Mouse (Mus musculus): Measurements from ENCODE around the gene Fam129b. TPM values are rescaled to one million over a fixed set of nuclear protein-coding genes. Genes with fewer than 3 reads are reported as not detected.

Fam129b gene
- total and polyA plus RNA-seq, 3 experiments: 0.26 to 0.55 (median 0.50) TPM

DNA sequence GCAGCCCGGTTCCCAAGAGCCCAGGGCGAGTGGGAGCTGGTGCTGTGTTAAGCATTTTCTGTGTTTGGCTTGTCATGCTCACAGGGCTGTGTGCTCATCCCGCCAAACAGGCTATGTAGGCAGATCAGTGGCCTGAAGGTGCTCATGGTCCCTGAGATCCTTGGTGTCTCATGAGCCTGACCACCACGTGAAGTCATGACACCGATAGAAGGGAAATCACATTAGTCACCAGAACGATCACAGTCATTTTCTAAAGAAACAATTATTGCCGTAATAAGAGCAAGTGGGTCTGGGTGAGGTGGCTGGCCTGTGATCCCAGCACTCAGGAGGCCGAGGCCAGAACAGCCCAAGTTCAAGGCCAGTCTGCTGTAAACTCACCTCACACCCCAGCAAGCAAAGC lies 31.5 kb downstream of the Fam129b start:
- no peak overlapping the region for H3K4me2 ChIP-seq (ENCODE audit: insufficient read depth, low read depth, poor library complexity, severe bottlenecking)
- no peak overlapping the region for H3K27ac ChIP-seq (ENCODE audit: insufficient read depth, low read depth)
- no peak for DNase-seq (ENCODE audit: extremely low read depth)
- no peak overlapping the region for H3K4me3 ChIP-seq (replicated peaks in 1 of 3; ENCODE audit: low read depth in 2 of 3, low read length in 2 of 3, poor library complexity in 1 of 3)
- no peak for TF ChIP-seq ZMIZ1 (IDR thresholded peaks at IDR 0.05; ENCODE audit: low read depth, low read length)
- TF ChIP-seq UBTF (IDR thresholded peaks at IDR 0.05; ENCODE audit: low read depth, low read length): no peak
- no peak for TF ChIP-seq E2F4 (IDR thresholded peaks at IDR 0.05; ENCODE audit: insufficient replicate concordance, low read depth, low read length)
- TF ChIP-seq POLR2AphosphoS2 (IDR thresholded peaks at IDR 0.05; ENCODE audit: low read depth, low read length): no peak
- no peak for TF ChIP-seq TCF12 (IDR thresholded peaks at IDR 0.05; ENCODE audit: low read depth, low read length)
- no peak for TF ChIP-seq ZNF384 (IDR thresholded peaks at IDR 0.05; ENCODE audit: low read depth, low read length)
- no peak for TF ChIP-seq RCOR1 (conservative IDR thresholded peaks at IDR 0.05; ENCODE audit: low read depth, low read length)
- TF ChIP-seq MEF2A (IDR thresholded peaks at IDR 0.05; ENCODE audit: borderline replicate concordance, low read depth, low read length): no peak
- TF ChIP-seq MAZ (IDR thresholded peaks at IDR 0.05; ENCODE audit: low read depth, low read length): no peak
- TF ChIP-seq NELFE (IDR thresholded peaks at IDR 0.05; ENCODE audit: low read depth, low read length): no peak
- TF ChIP-seq ZC3H11A (IDR thresholded peaks at IDR 0.05; ENCODE audit: low read depth, low read length): no peak
- no peak for TF ChIP-seq ETS1 (conservative IDR thresholded peaks at IDR 0.05; ENCODE audit: low read depth, low read length)
- H3K4me1 ChIP-seq (ENCODE audit: control insufficient read depth in 1 of 2, insufficient read depth in 2 of 2): no peaks in the 10 kb centered on the region; a peak in 1 of 4 replicates
- no peaks in the 10 kb centered on the region for H3K79me2 ChIP-seq (replicated peaks; ENCODE audit: control insufficient read depth, extremely low read depth, insufficient read depth, poor library complexity, severe bottlenecking)
- no peak overlapping the region for H3K9ac ChIP-seq (ENCODE audit: insufficient read depth, low read depth)
- no peaks in the 10 kb centered on the region for H3K36me3 ChIP-seq (replicated peaks in 1 of 2; ENCODE audit: control insufficient read depth in 1 of 2, insufficient read depth in 1 of 2, low read length in 1 of 2)
- in situ Hi-C loops (cut with MboI; ENCODE audit: low pct_ligation_motif_present, low pct_unique_long_range_greater_than_20kb, low sequenced_read_pairs): no loop called here
- H3K27me3 ChIP-seq (replicated peaks): peaks cover 11% of the 10 kb centered on the region
- H3K9me3 ChIP-seq (replicated peaks; ENCODE audit: low read length): no peaks in the 10 kb centered on the region
- dilution Hi-C loops (cut with MboI; ENCODE audit: extremely low pct_ligation_motif_present, extremely low pct_unique_long_range_greater_than_20kb, low sequenced_read_pairs): no loop called here

DNA sequence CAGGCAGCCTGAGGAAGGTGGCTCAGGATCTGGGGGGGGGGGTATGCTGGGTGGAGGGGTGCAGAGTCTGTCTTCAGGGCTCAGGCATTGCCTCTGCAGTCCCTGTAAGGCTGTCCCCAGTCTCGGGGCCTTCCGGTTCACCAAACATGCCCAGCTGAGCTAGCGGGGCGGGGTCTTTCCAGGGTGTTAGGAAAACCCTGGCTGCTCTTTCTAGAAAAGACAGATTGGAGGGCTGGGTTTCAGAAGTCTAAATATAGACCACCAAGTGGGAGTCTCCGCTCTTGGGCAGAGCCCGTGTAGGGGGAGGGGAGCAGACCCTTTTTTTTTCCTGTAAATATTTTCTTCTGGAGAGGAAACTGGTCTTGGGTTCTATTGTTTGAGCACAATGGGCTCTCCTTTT lies 32.4 kb downstream of the Fam129b start:
- dilution Hi-C loops (cut with MboI; ENCODE audit: extremely low pct_ligation_motif_present, extremely low pct_unique_long_range_greater_than_20kb, low sequenced_read_pairs): no loop called here
- no peak overlapping the region for H3K27ac ChIP-seq (ENCODE audit: insufficient read depth, low read depth)
- no peak for TF ChIP-seq USF1 (IDR thresholded peaks at IDR 0.05; ENCODE audit: low read depth, low read length)
- no peak for TF ChIP-seq IRF4 (IDR thresholded peaks at IDR 0.05; ENCODE audit: low read depth, low read length)
- no peak for TF ChIP-seq EP300 (IDR thresholded peaks at IDR 0.05; ENCODE audit: low read length)
- no peak for TF ChIP-seq SIN3A (IDR thresholded peaks at IDR 0.05; ENCODE audit: low read length)
- no peak for TF ChIP-seq JUND (conservative IDR thresholded peaks at IDR 0.05; ENCODE audit: low read depth, low read length)
- no peak for TF ChIP-seq MYC (IDR thresholded peaks at IDR 0.05; ENCODE audit: low read depth, low read length)
- no peak for TF ChIP-seq USF2 (conservative IDR thresholded peaks at IDR 0.05; ENCODE audit: low read depth, low read length)
- no peak for TF ChIP-seq CHD1 (IDR thresholded peaks at IDR 0.05; ENCODE audit: low read depth, low read length)
- no peak for TF ChIP-seq MXI1 (IDR thresholded peaks at IDR 0.05; ENCODE audit: low read depth, low read length)
- no peak for TF ChIP-seq ELF1 (IDR thresholded peaks at IDR 0.05; ENCODE audit: low read depth, low read length)
- no peak for TF ChIP-seq BHLHE40 (IDR thresholded peaks at IDR 0.05; ENCODE audit: low read depth, low read length)
- TF ChIP-seq CHD2 (IDR thresholded peaks at IDR 0.05; ENCODE audit: low read length): no peak
- TF ChIP-seq MAZ (IDR thresholded peaks at IDR 0.05; ENCODE audit: low read depth, low read length): no peak
- TF ChIP-seq ZKSCAN1 (IDR thresholded peaks at IDR 0.05; ENCODE audit: borderline replicate concordance, low read depth, low read length): no peak
- no peak for TF ChIP-seq TCF12 (IDR thresholded peaks at IDR 0.05; ENCODE audit: low read depth, low read length)
- H3K4me2 ChIP-seq (ENCODE audit: insufficient read depth, low read depth, poor library complexity, severe bottlenecking): no peak overlapping the region
- no peaks in the 10 kb centered on the region for H3K79me2 ChIP-seq (replicated peaks; ENCODE audit: control insufficient read depth, extremely low read depth, insufficient read depth, poor library complexity, severe bottlenecking)
- no peak overlapping the region for H3K9ac ChIP-seq (ENCODE audit: insufficient read depth, low read depth)
- H3K4me1 ChIP-seq (ENCODE audit: control insufficient read depth in 1 of 2, insufficient read depth in 2 of 2): no peaks in the 10 kb centered on the region; a peak in 1 of 4 replicates
- no peaks in the 10 kb centered on the region for H3K36me3 ChIP-seq (replicated peaks in 1 of 2; ENCODE audit: control insufficient read depth in 1 of 2, insufficient read depth in 1 of 2, low read length in 1 of 2)
- H3K27me3 ChIP-seq (replicated peaks): peaks cover 11% of the 10 kb centered on the region
- DNase-seq (ENCODE audit: extremely low read depth): no peak
- no peak overlapping the region for H3K4me3 ChIP-seq (replicated peaks in 1 of 3; ENCODE audit: low read depth in 2 of 3, low read length in 2 of 3, poor library complexity in 1 of 3)
- H3K9me3 ChIP-seq (replicated peaks; ENCODE audit: low read length): no peaks in the 10 kb centered on the region
- in situ Hi-C loops (cut with MboI; ENCODE audit: low pct_ligation_motif_present, low pct_unique_long_range_greater_than_20kb, low sequenced_read_pairs): no loop called here
